Mouse (Mus musculus) monocyte, adult 5-6 weeks (primary cell): Measurements from ENCODE around the gene Hnrnpl. TPM values are rescaled to one million over a fixed set of nuclear protein-coding genes. Genes with fewer than 3 reads are reported as not detected.
A peak's percentile ranks its signal among the peaks of the same experiment; 100 is the strongest.

Source experiments
- ATAC-seq: fragments of 153-309, 156-312 bp; replicated peaks from 2 replicates; pipeline ENCODE4 v1.8.0; 2017; ENCODE audit warnings: mild to moderate bottlenecking; ENCODE audit not compliant: low TSS enrichment, insufficient number of reproducible peaks, severe bottlenecking, poor library complexity, low FRiP score
- total RNA-seq: library from RNA; stranded (forward); fragments of 200-1000, 200-491, 200-594 nt; gene quantifications from 3 replicates; pipeline ENCODE4 v1.2.3, GENCODE M21; 2017

Gene Hnrnpl
- total RNA-seq, 1 experiment from 2014 or later = 279 TPM

DNA sequence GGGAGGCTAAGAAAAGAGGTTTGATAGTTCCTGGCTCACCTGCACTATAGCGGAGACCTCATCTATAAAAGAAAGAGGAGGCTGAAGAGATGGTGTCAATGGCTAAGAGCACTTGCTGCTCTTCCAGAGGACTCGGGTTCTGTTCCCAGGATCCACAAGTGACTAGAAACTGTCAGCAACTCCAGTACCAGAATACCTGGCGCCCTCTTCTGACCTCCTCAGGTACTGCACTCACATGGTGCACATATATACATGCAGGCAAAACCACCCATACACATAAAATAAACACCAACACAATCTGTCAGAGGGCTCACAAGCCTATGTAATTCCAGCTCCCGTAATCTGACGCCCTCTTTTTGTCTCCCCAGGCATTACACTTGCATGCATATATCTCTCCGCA lies 52.6 kb downstream of the Hnrnpl start:
- no peak for ATAC-seq

DNA sequence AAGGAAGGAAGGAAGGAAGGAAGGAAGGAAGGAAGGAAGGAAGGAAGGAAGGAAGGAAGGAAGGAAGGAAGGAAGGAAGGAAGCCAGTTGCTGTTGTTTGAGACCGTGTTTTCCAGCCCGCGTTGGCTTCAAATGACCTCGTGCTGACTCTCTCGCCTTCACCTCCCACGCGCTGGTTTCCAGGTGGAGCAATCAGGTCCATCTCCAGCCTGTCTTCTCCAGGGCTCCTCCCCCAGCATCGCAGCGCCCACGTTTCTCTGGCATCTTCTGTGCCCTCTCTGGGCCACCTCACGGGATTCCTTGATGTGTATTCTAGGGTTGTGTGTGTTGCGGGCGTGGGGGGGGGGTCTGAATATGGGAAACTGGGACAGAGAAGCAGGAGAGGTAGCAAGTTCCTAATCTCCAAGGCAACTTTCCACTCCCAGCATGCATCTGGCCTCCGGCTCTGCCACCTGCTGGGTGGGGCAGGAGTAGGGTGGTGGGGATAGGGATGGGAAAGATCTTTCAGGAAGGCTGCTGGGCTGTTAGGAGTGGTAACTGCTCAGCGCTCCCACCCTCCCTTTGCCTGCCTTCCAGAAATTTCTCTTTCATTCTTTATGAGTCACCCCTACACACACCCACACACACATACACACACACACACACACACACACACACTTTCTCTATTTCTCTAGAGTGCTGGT lies 54.6 kb downstream of the Hnrnpl start:
- no peak for ATAC-seq

DNA sequence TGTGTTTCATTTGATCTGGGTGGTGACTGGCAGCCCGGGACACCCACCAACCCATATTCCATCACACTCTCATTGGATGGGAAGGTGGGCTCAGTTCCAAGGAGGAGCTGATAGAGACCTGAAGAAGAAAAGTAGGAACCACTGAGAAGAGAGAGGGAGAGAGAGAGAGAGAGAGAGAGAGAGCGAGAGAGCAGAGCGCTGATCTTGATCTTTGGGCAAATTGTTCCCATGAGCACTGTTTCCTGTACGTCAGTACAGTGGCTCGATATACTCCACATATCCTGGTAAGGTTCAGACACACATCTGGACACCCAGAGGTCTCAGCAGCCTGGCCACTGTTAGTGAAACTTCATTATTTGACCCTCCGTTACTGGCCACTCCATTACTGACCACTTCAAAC lies 55.2 kb downstream of the Hnrnpl start, which contains the start of gene Lgals7:
Lgals7 (plus strand) TSS at position 314 of the 400 bp plus-strand sequence.
- ATAC-seq = no peak

DNA sequence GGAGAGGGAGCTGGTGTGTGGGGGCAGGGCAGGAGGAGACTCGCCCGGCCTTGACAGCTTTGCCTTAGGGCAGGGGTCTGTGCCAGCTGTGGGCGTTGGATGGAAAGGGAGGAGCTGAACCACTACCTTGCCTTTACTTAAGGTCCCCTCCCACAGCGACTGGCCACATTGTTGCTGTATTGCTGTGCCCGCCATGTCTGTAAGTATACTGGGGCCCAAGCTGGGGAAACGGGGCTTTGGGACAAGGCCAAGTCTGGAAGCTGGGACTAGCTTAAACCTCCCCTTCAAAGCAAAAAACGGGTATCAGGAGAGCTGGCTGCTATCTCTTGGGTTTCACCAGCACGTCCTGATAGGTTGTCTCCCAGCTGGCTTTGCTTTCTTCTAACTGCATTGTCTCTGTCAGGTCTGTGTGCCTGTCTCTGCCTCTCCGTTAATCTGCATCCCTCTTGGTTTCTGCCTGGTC lies 56.0 kb downstream of the Hnrnpl start:
- ATAC-seq = no peak

DNA sequence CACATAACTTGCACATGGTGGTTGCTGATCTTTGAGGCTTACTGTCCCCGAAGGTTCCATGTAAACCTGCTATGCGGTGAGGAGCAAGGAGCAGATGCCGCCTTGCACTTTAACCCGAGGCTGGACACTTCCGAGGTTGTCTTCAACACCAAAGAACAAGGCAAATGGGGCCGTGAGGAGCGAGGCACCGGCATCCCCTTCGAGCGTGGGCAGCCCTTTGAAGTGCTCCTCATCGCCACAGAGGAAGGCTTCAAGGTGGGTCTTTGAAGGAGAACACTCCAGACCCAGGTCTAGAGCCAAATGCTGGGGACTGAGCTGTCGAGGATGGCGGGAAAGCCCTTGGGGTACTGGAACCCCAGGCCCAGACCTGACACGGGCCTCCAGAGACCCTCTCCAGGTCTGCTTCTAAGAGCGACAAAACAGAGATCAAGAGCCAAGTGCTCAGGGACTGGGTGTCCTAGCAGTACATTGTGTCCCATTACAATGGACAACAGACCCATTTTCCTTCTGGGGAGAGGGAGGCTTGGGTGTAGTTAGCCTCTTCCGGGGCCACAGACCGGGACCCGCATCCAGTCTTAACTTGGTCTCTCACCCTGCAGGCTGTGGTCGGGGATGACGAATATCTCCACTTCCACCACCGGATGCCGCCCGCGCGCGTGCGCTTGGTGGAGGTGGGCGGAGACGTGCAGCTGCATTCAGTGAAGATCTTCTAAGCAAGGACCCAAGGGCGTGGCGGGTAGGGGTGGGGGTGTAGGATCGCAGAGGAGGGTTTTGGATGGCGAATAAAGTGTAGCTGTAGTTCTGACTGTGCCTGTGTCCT lies 57.4 kb downstream of the Hnrnpl start:
- peak; percentile 82 for ATAC-seq

DNA sequence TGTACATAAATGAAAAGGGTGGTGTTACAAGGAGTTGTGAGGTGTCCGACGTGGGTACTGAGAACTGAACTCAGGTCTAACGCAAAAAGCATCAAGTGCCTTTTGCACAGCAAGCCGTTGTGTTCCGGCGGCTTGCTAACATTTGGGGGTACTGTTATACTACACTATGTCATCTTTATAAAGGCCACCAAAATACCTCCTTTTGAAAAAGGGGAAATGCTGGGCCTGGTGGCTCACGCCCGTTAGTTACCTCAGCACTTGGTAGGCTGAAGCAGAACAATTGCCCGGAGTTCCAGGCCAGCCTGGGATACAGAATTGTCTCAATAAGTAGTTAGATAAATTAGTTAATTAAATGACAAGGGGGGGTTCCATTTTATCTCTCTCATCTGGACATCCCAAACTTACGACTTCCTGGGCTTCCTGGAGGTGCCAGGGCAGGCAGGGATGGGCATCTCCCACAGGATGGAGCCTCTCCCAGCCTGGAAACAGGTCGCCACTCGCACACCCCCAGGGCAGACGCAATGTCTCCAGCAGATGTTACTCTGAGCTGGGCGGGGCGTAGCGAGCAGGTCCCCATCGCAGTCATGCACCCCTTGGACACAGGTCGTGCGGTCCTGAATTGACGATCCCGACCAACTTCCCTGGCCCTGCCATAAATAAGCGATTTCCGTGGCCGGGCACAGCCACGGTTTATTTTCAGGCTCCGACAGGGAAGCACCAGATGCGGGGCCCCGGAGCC lies 58.6 kb downstream of the Hnrnpl start:
- ATAC-seq = no peak

DNA sequence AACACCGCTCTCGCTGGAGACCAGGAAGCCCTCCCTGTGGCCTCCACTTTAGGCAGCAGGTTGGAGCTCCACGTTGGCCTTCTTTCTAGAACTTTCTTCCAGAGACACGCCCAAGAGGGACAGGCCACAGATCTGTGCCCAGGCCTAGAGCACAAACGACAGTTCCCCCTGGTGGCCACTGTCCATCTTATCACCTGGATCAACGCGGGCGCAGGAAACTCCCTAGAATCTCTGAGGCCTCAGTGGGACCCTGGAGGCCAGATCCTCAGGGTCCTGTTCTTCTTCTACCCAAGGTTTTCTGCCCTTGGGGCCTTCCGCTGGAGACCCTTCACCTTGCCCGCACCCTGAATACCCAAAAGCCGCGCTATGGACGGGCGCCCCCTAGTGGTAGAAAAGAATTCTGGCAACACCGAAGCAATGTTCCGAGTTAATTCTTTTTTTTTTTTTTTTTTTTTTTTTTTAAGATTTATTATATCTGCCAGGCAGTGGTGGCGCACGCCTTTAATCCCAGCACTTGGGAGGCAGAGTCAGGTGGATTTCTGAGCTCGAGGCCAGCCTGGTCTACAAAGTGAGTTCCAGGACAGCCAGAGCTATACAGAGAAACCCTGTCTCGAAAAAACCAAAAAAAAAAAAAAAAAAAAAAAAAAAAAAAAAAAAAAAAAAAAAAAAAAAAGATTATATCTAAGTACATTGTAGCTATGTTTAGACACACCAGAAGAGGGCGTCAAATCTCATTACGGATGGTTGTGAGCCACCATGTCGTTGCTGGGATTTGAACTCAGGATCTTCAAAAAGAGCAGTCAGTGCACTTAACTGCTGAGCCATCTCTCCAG lies 59.4 kb downstream of the Hnrnpl start:
- peak; percentile 58 for ATAC-seq

DNA sequence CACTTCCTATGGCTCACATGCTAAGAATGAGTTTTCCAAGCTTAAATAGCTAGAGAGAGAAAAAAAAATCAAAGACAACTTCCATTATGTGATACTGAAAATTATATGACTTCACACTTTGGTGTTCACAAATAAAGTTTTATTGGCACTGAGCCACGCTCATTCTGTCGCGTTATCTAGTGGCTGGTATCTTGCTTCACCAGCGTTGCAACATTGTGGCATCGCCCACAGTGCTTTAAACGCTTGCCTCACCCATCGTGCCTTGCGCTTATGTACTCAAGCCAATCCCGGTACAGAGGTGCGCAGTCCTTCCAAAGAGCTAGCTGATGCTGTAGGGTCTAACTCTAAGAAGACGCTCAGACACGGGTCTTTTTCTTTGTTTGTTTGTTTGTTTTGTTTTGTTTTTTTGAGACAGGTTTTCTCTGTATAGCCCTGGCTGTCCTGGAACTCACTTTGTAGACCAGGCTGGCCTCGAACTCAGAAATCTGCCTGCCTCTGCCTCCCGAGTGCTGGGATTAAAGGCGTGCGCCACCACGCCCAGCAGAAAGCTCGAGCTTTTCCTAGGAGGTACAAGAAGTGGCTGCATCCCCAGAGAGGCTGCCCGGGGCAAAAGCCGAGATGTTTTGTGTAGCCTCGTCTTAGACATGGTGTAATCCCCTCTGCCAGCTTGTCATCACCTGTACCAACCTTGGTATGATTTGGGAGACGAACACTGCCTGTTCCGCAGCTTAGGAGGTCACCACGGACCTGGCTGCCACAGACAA lies 62.7 kb downstream of the Hnrnpl start:
- ATAC-seq = no peak

Other genes with a start within 250 kb of the Hnrnpl start
- 7.1 to 11.4 TPM (median 10.1 TPM) in 3 replicates for gene Samd4b, start 210.4 kb upstream of the Hnrnpl start, total RNA-seq
- gene Pak4, start 210.4 kb upstream of the Hnrnpl start, total RNA-seq = 3.8 to 7.5 TPM (median 4.7 TPM) in 3 replicates
- not detected in 3 replicates for gene Acp7, start 177.2 kb upstream of the Hnrnpl start, total RNA-seq
- gene Fbxo27, start 115.7 kb upstream of the Hnrnpl start, total RNA-seq = 0.64 to 1.3 TPM (median 0.87 TPM) in 3 replicates
- 4.9 TPM in 1 of 3 replicates, not detected in the others for gene Fbxo17, start 91.7 kb upstream of the Hnrnpl start, total RNA-seq
- 31.4 to 44.6 TPM (median 33.7 TPM) in 3 replicates for gene Mrps12, start 66.7 kb upstream of the Hnrnpl start, total RNA-seq
- gene Sars2, start 66.5 kb upstream of the Hnrnpl start, total RNA-seq = 2.7 to 8.8 TPM (median 3.8 TPM) in 3 replicates
- not detected in 3 replicates for gene Ccer2, start 52.4 kb upstream of the Hnrnpl start, total RNA-seq
- gene Sirt2, start 41.8 kb upstream of the Hnrnpl start, total RNA-seq = 32.9 to 55.7 TPM (median 54.2 TPM) in 3 replicates
- 25.0 to 46.0 TPM (median 30.1 TPM) in 3 replicates for gene Nfkbib, start 41.0 kb upstream of the Hnrnpl start, total RNA-seq
- gene Rinl, start 19.6 kb upstream of the Hnrnpl start, total RNA-seq = 57.3 to 157 TPM (median 67.9 TPM) in 3 replicates
- 48.7 to 61.1 TPM (median 56.4 TPM) in 3 replicates for gene Ech1, start 16.7 kb downstream of the Hnrnpl start, total RNA-seq
- 1.2 to 7.4 TPM (median 5.5 TPM) in 3 replicates for gene Lgals4, start 25.3 kb downstream of the Hnrnpl start, total RNA-seq
- not detected in 3 replicates for gene Lgals7, start 55.3 kb downstream of the Hnrnpl start, total RNA-seq
- gene Capn12, start 72.9 kb downstream of the Hnrnpl start, total RNA-seq = 0.87 TPM in 1 of 3 replicates, not detected in the others
- 25.4 to 66.0 TPM (median 36.9 TPM) in 3 replicates for gene Actn4, start 153.8 kb downstream of the Hnrnpl start, total RNA-seq
- 285 to 328 TPM (median 291 TPM) in 3 replicates for gene Eif3k, start 173.3 kb downstream of the Hnrnpl start, total RNA-seq
- gene Map4k1, start 173.5 kb downstream of the Hnrnpl start, total RNA-seq = 31.9 to 70.2 TPM (median 54.1 TPM) in 3 replicates